Mouse (Mus musculus): ENCODE data around the gene Trpm8. TPM values are rescaled to one million over a fixed set of nuclear protein-coding genes. Genes with fewer than 3 reads are reported as not detected.

The Trpm8 gene
- total and polyA plus RNA-seq, 2 experiments from 2014 or later = 0.36 to 0.38 TPM

DNA sequence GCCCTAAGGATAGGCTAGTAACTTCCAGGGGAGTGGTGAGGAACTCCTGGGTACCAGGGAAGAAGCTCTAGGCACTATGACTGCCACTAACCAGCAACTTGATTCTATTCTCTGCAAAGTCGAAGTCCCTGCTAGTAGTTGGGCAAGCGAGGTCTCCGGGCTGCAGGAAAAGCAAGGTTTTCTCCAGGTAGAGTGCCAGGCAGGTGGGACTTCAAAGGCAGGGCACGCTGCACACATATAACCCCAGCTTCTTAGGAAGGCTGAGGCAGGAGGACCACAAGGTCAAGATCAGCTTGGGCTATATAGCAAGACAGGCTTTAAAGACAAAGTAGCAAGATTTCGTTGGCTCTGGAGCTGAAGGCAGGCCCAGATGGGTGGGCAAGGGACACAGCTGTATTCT, 13.7 kb upstream of the Trpm8 start:
- Histone ChIP-seq H3K4me1 (ENCODE audit: insufficient read depth) (no peaks in the 10 kb centered on the region), H3K36me3 (ENCODE audit: insufficient read depth) (peaks cover 97% of the 10 kb centered on the region), H3K9ac (no peak overlapping the region), H3K9me3 (ENCODE audit: low read length) (no peaks in the 10 kb centered on the region), H3K4me3 (ENCODE audit: low read depth, low read length) (no peak overlapping the region), H3K4me2 (ENCODE audit: low read depth) (no peak overlapping the region), H3K27me3 (ENCODE audit: insufficient read depth, low read length) (no peaks in the 10 kb centered on the region), H3K27ac (ENCODE audit: low read depth, low read length) (no peak overlapping the region)
- 93% methylated on average over 5 of the region's 5 CpGs for WGBS
- DNase-seq (no peak), ATAC-seq (no peak)
- no peak for TF ChIP-seq CTCF (IDR thresholded peaks at IDR 0.05; ENCODE audit: low read depth)

DNA sequence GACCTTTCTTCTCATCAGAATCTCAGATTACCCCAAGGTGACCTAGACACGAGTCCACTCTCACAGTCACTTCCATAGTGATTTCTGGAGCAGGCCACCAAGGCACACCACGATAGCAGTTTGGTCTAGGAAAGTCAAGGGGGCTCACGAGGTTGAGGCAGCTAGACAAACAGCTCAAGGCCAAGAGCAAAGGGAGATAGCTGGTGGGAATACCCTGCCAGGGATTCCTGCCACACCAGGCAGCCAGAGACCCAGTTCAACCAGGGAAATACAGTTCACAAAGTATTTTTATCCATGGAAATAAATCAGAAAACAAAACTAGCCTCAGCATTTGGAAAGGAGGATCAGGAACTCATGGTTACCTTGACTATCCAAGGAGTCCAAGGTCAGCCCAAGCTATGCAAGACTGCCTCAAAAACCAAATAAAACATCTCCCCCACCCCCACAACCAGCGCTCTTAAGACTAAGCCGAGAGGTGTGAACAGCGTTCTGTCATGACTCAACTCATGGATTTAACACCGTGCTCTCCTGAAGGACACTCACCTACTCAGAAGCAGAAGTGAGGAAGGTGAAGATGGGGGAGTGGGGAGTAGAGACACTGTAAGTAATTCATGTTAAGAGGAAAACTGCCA, 13.1 kb upstream of the Trpm8 start:
- H3K36me3 ChIP-seq (ENCODE audit: insufficient read depth) = peaks cover 100% of the 10 kb centered on the region

DNA sequence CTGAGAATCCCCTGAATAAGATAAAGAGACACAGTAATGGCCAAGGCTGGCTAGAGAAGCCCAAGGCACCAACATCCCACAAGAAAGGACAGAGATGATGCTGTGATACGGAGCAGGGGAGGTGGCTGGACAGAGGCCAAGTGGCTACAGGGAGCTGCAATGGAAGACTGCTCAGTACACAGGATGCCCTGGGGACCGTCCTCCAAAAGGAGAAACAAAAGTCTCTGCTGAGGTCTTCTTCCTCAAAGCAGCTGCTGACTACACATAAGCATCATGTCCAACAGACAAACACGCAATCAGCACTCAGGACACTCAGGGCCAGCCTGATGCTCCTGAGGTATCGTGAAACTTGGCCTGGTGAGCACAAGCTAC, 12.6 kb upstream of the Trpm8 start:
- 75% methylated on average over 4 of the region's 4 CpGs for WGBS
- TF ChIP-seq CTCF (IDR thresholded peaks at IDR 0.05; ENCODE audit: low read depth) = no peak
- DNase-seq = no peak

More for the DNA sequence above, 13.1 kb upstream of the Trpm8 start:
- H3K4me2 ChIP-seq (ENCODE audit: low read depth) = no peak overlapping the region
- WGBS = 90% methylated on average over 7 of the region's 7 CpGs
- no peak overlapping the region for H3K27ac ChIP-seq (ENCODE audit: low read depth, low read length)
- DNase-seq (no peak), ATAC-seq (no peak)
- no peaks in the 10 kb centered on the region for H3K4me1 ChIP-seq (ENCODE audit: insufficient read depth)
- H3K9ac ChIP-seq = no peak overlapping the region
- TF ChIP-seq CTCF (IDR thresholded peaks at IDR 0.05; ENCODE audit: low read depth) = no peak
- H3K4me3 ChIP-seq (ENCODE audit: low read depth, low read length) = no peak overlapping the region
- H3K27me3 ChIP-seq (ENCODE audit: insufficient read depth, low read length) = no peaks in the 10 kb centered on the region
- no peaks in the 10 kb centered on the region for H3K9me3 ChIP-seq (ENCODE audit: low read length)

DNA sequence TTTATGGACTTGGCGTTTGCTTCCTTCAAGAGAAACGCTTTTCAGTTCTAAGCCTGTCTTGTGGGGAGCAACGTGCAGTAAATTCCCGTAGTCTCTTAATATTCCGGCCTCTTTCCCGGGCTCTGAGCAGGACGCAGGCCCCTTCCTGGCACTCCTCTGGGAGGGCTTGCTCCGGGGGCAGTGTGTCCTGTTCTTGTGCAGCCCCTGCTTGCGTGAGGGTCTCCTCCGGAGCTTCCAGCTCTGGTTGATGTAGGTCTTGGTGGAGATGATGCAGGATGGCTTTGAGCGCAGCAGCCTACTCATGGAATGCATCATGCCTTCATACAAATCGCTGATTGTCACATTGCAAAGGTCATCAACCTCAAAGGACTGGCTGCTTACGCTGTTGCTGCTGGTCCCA, 11.3 kb upstream of the Trpm8 start:
- Histone ChIP-seq H3K27ac (ENCODE audit: low read depth, low read length) (no peak overlapping the region), H3K4me3 (ENCODE audit: low read depth, low read length) (no peak overlapping the region), H3K4me1 (ENCODE audit: insufficient read depth) (no peaks in the 10 kb centered on the region), H3K9ac (no peak overlapping the region), H3K9me3 (ENCODE audit: low read length) (no peaks in the 10 kb centered on the region), H3K27me3 (ENCODE audit: insufficient read depth, low read length) (no peaks in the 10 kb centered on the region), H3K36me3 (ENCODE audit: insufficient read depth) (peaks cover 90% of the 10 kb centered on the region), H3K4me2 (ENCODE audit: low read depth) (no peak overlapping the region)
- no peak for DNase-seq
- no peak for ATAC-seq
- TF ChIP-seq CTCF (IDR thresholded peaks at IDR 0.05; ENCODE audit: low read depth) = no peak
- 91% methylated on average over 13 of the region's 13 CpGs for WGBS

More for the DNA sequence above, 12.6 kb upstream of the Trpm8 start:
- no peaks in the 10 kb centered on the region for H3K27me3 ChIP-seq (ENCODE audit: insufficient read depth, low read length)
- H3K9me3 ChIP-seq (ENCODE audit: low read length) = no peaks in the 10 kb centered on the region
- H3K4me2 ChIP-seq (ENCODE audit: low read depth) = no peak overlapping the region
- H3K4me1 ChIP-seq (ENCODE audit: insufficient read depth) = no peaks in the 10 kb centered on the region
- H3K4me3 ChIP-seq (ENCODE audit: low read depth, low read length) = no peak overlapping the region
- H3K36me3 ChIP-seq (ENCODE audit: insufficient read depth) = peaks cover 100% of the 10 kb centered on the region
- H3K9ac ChIP-seq = no peak overlapping the region
- no peak for ATAC-seq
- no peak overlapping the region for H3K27ac ChIP-seq (ENCODE audit: low read depth, low read length)

DNA sequence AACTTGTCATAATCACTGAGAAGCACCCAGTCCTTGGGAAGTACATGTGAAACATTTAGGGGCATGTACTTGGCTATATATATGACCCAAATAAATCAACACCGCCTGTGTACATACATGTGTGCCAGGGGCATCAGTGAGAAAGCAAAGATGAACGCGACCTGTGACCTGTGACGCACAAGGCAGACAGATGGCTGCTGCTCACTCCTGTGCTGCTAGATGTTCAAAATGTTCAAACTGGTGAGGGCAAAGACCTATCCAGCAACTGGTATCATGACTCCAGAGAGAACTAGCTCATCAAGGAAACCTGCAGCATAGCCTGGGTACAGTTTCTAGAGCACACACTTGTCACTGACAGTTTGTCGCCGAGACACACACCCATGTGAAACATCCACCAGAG, 10.0 kb upstream of the Trpm8 start:
- Histone ChIP-seq H3K4me1 (ENCODE audit: insufficient read depth) (no peaks in the 10 kb centered on the region), H3K4me2 (ENCODE audit: low read depth) (no peak overlapping the region), H3K27me3 (ENCODE audit: insufficient read depth, low read length) (no peaks in the 10 kb centered on the region), H3K4me3 (ENCODE audit: low read depth, low read length) (no peak overlapping the region), H3K9me3 (ENCODE audit: low read length) (no peaks in the 10 kb centered on the region), H3K27ac (ENCODE audit: low read depth, low read length) (no peak overlapping the region), H3K9ac (no peak overlapping the region), H3K36me3 (ENCODE audit: insufficient read depth) (peaks cover 82% of the 10 kb centered on the region)
- no peak for DNase-seq
- WGBS = 95% methylated on average over 6 of the region's 6 CpGs
- ATAC-seq = no peak
- no peak for TF ChIP-seq CTCF (IDR thresholded peaks at IDR 0.05; ENCODE audit: low read depth)

DNA sequence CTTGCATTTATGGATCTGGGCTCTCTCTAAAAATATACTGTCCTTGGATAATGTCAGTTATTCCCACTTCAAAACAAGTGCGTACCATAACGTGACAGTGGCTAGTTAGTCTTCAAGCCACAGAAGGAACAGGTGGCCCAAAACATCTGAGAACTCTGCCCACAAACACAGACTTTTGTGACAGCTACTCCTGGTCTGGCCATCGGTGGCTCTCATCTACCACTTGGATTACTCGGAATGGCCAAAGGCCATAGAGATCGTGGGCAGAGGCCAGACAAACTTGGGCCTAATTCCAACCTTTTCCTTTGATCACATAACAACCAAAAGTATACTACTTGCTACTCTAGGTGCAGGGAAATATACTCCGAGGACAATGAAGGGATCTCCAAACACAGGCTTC, 9.4 kb upstream of the Trpm8 start:
- Histone ChIP-seq H3K27ac (ENCODE audit: low read depth, low read length) (no peak overlapping the region), H3K27me3 (ENCODE audit: insufficient read depth, low read length) (no peaks in the 10 kb centered on the region), H3K4me3 (ENCODE audit: low read depth, low read length) (no peak overlapping the region), H3K9ac (no peak overlapping the region), H3K4me1 (ENCODE audit: insufficient read depth) (no peaks in the 10 kb centered on the region), H3K4me2 (ENCODE audit: low read depth) (no peak overlapping the region), H3K36me3 (ENCODE audit: insufficient read depth) (peaks cover 82% of the 10 kb centered on the region), H3K9me3 (ENCODE audit: low read length) (no peaks in the 10 kb centered on the region)
- WGBS = 88% methylated on average over 6 of the region's 6 CpGs
- TF ChIP-seq CTCF (IDR thresholded peaks at IDR 0.05; ENCODE audit: low read depth) = no peak
- DNase-seq (no peak), ATAC-seq (no peak)

DNA sequence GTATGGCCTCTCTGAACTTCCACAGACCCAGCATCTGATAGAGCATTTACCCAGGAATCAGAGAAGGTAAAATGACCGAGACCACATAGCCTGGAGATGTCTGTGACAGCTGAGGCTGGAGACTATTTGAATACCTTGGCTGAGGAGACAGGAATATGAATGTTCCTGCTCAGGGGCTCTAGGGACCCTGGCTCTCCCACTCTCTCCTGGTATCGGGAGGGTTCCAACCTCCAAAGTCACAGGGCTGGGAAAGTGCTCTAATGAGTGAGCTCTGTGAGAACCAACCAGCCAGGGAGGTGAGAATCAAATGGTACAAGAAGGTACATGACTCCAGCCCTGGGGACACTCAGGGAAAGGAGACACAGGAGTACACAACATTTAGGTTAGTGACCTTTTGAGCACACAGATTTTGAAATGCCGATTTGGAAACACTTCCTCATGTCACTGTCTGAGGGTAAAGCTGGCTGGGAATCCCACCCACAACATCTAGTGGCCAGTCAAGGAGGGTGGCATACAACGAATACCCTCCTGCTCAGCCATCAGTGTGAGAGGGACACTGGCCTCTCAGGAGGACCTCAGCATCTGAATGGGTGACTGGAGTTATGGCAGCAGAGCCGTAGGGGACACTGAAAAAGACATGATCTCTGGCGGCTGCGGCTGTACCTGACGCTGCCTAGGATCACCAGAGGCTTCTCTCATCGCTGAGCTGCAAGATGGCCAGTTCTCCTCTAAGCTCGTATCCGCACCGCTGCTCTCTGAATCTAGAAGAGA, 7.7 kb upstream of the Trpm8 start:
- Histone ChIP-seq H3K27me3 (ENCODE audit: insufficient read depth, low read length) (no peaks in the 10 kb centered on the region), H3K9ac (no peak overlapping the region), H3K4me2 (ENCODE audit: low read depth) (no peak overlapping the region), H3K4me3 (ENCODE audit: low read depth, low read length) (no peak overlapping the region), H3K9me3 (ENCODE audit: low read length) (no peaks in the 10 kb centered on the region), H3K36me3 (ENCODE audit: insufficient read depth) (peaks cover 80% of the 10 kb centered on the region), H3K27ac (ENCODE audit: low read depth, low read length) (no peak overlapping the region), H3K4me1 (ENCODE audit: insufficient read depth) (no peaks in the 10 kb centered on the region)
- no peak for DNase-seq
- no peak for TF ChIP-seq CTCF (IDR thresholded peaks at IDR 0.05; ENCODE audit: low read depth)
- ATAC-seq = no peak
- 88% methylated on average over 12 of the region's 12 CpGs for WGBS

Data from forebrain, postnatal 0 days (tissue).